Mouse (Mus musculus): ENCODE measurements around the gene Agrp.

- TF ChIP-seq MAFK (IDR thresholded peaks at IDR 0.05; ENCODE audit: insufficient read depth, low read depth, low read length) (no peak), ZNF384 (IDR thresholded peaks at IDR 0.05; ENCODE audit: low read depth, low read length) (no peak), ZC3H11A (IDR thresholded peaks at IDR 0.05; ENCODE audit: borderline replicate concordance, low read depth, low read length) (no peak), HCFC1 (IDR thresholded peaks at IDR 0.05; ENCODE audit: borderline replicate concordance, insufficient read depth, low read length) (no peak)
These were observed 15.4 kb downstream of the Agrp start for GRCm38 (mm10) chr8:105621841-105622240.

Data from ES-E14 (cell line).